Mouse (Mus musculus): ENCODE data around the gene Celf2. TPM values are rescaled to one million over a fixed set of nuclear protein-coding genes. Genes with fewer than 3 reads are reported as not detected.

The Celf2 gene
- polyA plus RNA-seq, 1 experiment from 2014 or later: 13.9 TPM

GRCm38 (mm10) chr2:7534195-7534594 lies 24.8 kb upstream of the Celf2 start:
- ATAC-seq (replicated peaks; ENCODE audit: low FRiP score, low read depth) (no peak), DNase-seq (ENCODE audit: low spot score) (no peak)

GRCm38 (mm10) chr2:7531185-7531960 lies 22.0 kb upstream of the Celf2 start:
- ATAC-seq (replicated peaks; ENCODE audit: low FRiP score, low read depth): no peak

More at GRCm38 (mm10) chr2:7534195-7534594, 24.8 kb upstream of the Celf2 start:
- WGBS: 85% methylated on average over 2 of the region's 2 CpGs
- H3K36me3 ChIP-seq (ENCODE audit: insufficient read depth, low read length): no peaks in the 10 kb centered on the region
- no peak overlapping the region for H3K9ac ChIP-seq (ENCODE audit: low read depth, low read length)
- no peaks in the 10 kb centered on the region for H3K27me3 ChIP-seq (ENCODE audit: insufficient read depth, low read length)
- H3K27ac ChIP-seq: no peak overlapping the region
- H3K9me3 ChIP-seq (replicated peaks; ENCODE audit: low read length): no peaks in the 10 kb centered on the region
- no peak for TF ChIP-seq CTCF (IDR thresholded peaks at IDR 0.05; ENCODE audit: low read depth)
- H3K4me2 ChIP-seq (ENCODE audit: low read length): no peak overlapping the region
- no peak overlapping the region for H3K4me3 ChIP-seq (replicated peaks; ENCODE audit: low read depth, low read length)
- H3K4me1 ChIP-seq (replicated peaks; ENCODE audit: insufficient read depth, low read length): no peaks in the 10 kb centered on the region

GRCm38 (mm10) chr2:7530461-7531184 lies 21.3 kb upstream of the Celf2 start:
- H3K9me3 ChIP-seq (replicated peaks; ENCODE audit: low read length): no peaks in the 10 kb centered on the region
- no peak overlapping the region for H3K9ac ChIP-seq (ENCODE audit: low read depth, low read length)
- no peaks in the 10 kb centered on the region for H3K4me1 ChIP-seq (replicated peaks; ENCODE audit: insufficient read depth, low read length)
- no peaks in the 10 kb centered on the region for H3K36me3 ChIP-seq (ENCODE audit: insufficient read depth, low read length)
- TF ChIP-seq CTCF (IDR thresholded peaks at IDR 0.05; ENCODE audit: low read depth): no peak
- H3K27ac ChIP-seq: no peak overlapping the region
- no peak overlapping the region for H3K4me2 ChIP-seq (ENCODE audit: low read length)
- DNase-seq (ENCODE audit: low spot score): no peak
- WGBS: 76% methylated on average over 8 of the region's 8 CpGs
- no peak overlapping the region for H3K4me3 ChIP-seq (replicated peaks; ENCODE audit: low read depth, low read length)
- ATAC-seq (replicated peaks; ENCODE audit: low FRiP score, low read depth): no peak
- H3K27me3 ChIP-seq (ENCODE audit: insufficient read depth, low read length): no peaks in the 10 kb centered on the region

More at GRCm38 (mm10) chr2:7531185-7531960, 22.0 kb upstream of the Celf2 start:
- no peaks in the 10 kb centered on the region for H3K36me3 ChIP-seq (ENCODE audit: insufficient read depth, low read length)
- 86% methylated on average over 6 of the region's 6 CpGs for WGBS
- TF ChIP-seq CTCF (IDR thresholded peaks at IDR 0.05; ENCODE audit: low read depth): no peak
- no peaks in the 10 kb centered on the region for H3K9me3 ChIP-seq (replicated peaks; ENCODE audit: low read length)
- DNase-seq (ENCODE audit: low spot score): no peak
- no peak overlapping the region for H3K27ac ChIP-seq
- H3K4me3 ChIP-seq (replicated peaks; ENCODE audit: low read depth, low read length): no peak overlapping the region
- H3K9ac ChIP-seq (ENCODE audit: low read depth, low read length): no peak overlapping the region
- H3K27me3 ChIP-seq (ENCODE audit: insufficient read depth, low read length): no peaks in the 10 kb centered on the region
- H3K4me2 ChIP-seq (ENCODE audit: low read length): no peak overlapping the region
- H3K4me1 ChIP-seq (replicated peaks; ENCODE audit: insufficient read depth, low read length): no peaks in the 10 kb centered on the region

DNA sequence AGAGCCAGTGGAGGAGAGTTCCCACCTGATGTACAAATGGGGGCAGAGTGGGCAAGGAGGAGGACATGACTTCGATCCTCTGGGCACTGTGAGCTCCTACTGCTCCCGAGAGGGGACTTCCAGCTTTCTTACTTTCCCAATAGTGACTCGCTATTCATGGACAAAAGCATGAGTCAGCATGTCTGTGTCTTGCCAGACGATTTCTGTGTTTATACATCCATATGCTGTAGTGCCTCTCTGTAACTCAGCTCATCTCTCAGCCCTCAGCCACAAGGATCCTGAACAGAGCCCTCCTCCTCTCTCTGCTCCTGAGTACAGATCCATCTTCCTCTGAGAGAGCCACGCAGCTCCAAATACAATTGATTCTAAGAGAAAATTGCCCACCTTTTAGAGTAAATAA lies 20.3 kb upstream of the Celf2 start:
- no peak for ATAC-seq (replicated peaks; ENCODE audit: low FRiP score, low read depth)
- H3K36me3 ChIP-seq (ENCODE audit: insufficient read depth, low read length): no peaks in the 10 kb centered on the region

GRCm38 (mm10) chr2:7526696-7527095 lies 17.3 kb upstream of the Celf2 start:
- no peaks in the 10 kb centered on the region for H3K4me1 ChIP-seq (replicated peaks; ENCODE audit: insufficient read depth, low read length)
- TF ChIP-seq CTCF (IDR thresholded peaks at IDR 0.05; ENCODE audit: low read depth): no peak
- H3K4me3 ChIP-seq (replicated peaks; ENCODE audit: low read depth, low read length): no peak overlapping the region
- no peak overlapping the region for H3K9ac ChIP-seq (ENCODE audit: low read depth, low read length)
- H3K27ac ChIP-seq: no peak overlapping the region
- DNase-seq (ENCODE audit: low spot score) (no peak), ATAC-seq (replicated peaks; ENCODE audit: low FRiP score, low read depth) (no peak)
- no peaks in the 10 kb centered on the region for H3K27me3 ChIP-seq (ENCODE audit: insufficient read depth, low read length)
- no peaks in the 10 kb centered on the region for H3K36me3 ChIP-seq (ENCODE audit: insufficient read depth, low read length)
- no peaks in the 10 kb centered on the region for H3K9me3 ChIP-seq (replicated peaks; ENCODE audit: low read length)
- WGBS: 63% methylated on average over 6 of the region's 6 CpGs
- H3K4me2 ChIP-seq (ENCODE audit: low read length): no peak overlapping the region

More for the DNA sequence above, 20.3 kb upstream of the Celf2 start:
- no peak overlapping the region for H3K4me2 ChIP-seq (ENCODE audit: low read length)
- no peaks in the 10 kb centered on the region for H3K4me1 ChIP-seq (replicated peaks; ENCODE audit: insufficient read depth, low read length)
- no peak for DNase-seq (ENCODE audit: low spot score)
- TF ChIP-seq CTCF (IDR thresholded peaks at IDR 0.05; ENCODE audit: low read depth): no peak
- H3K9ac ChIP-seq (ENCODE audit: low read depth, low read length): no peak overlapping the region
- 50% methylated on average over 5 of the region's 5 CpGs for WGBS
- H3K27ac ChIP-seq: no peak overlapping the region
- H3K27me3 ChIP-seq (ENCODE audit: insufficient read depth, low read length): no peaks in the 10 kb centered on the region
- no peak overlapping the region for H3K4me3 ChIP-seq (replicated peaks; ENCODE audit: low read depth, low read length)
- H3K9me3 ChIP-seq (replicated peaks; ENCODE audit: low read length): no peaks in the 10 kb centered on the region

- TF ChIP-seq CTCF (IDR thresholded peaks at IDR 0.05; ENCODE audit: low read depth): no peak
- H3K4me1 ChIP-seq (replicated peaks; ENCODE audit: insufficient read depth, low read length): no peaks in the 10 kb centered on the region
- DNase-seq (ENCODE audit: low spot score): no peak
- H3K27me3 ChIP-seq (ENCODE audit: insufficient read depth, low read length): no peaks in the 10 kb centered on the region
- no peak overlapping the region for H3K27ac ChIP-seq
- H3K9ac ChIP-seq (ENCODE audit: low read depth, low read length): no peak overlapping the region
- H3K36me3 ChIP-seq (ENCODE audit: insufficient read depth, low read length): no peaks in the 10 kb centered on the region
- 66% methylated on average over 1 of the region's 1 CpGs for WGBS
- ATAC-seq (replicated peaks; ENCODE audit: low FRiP score, low read depth): no peak
- no peak overlapping the region for H3K4me3 ChIP-seq (replicated peaks; ENCODE audit: low read depth, low read length)
- H3K9me3 ChIP-seq (replicated peaks; ENCODE audit: low read length): no peaks in the 10 kb centered on the region
- no peak overlapping the region for H3K4me2 ChIP-seq (ENCODE audit: low read length)
Measured at GRCm38 (mm10) chr2:7519473-7519872, 10.1 kb upstream of the Celf2 start.

Measured in kidney, postnatal 0 days (tissue).